Mouse (Mus musculus) lung, postnatal 25 days (tissue): ENCODE data around the gene Eepd1.

Experiments
- DNase-seq: peaks from one replicate; pipeline ENCODE4 v3.0.0; 2022; ENCODE audit warnings: low spot score

Eepd1 gene

DNA sequence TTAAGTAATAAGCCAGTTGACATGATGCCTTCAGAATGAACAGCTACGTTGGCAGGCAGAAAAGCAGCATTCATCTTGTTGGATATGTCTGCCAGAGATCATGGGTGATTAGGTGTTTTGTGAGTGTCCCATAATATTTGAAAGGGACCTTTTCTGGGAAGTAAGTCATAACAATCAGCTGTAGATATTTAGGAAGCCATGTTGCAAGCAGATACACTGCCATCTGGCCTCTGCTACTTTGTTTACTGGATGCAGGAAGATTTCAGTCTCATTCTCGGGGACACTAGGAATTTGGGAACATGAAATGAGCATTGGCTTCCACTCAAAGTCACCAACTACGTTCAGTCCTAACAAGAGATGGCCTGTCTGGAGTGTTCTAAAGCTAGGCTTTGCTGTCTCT, 54.1 kb downstream of the Eepd1 start:
- DNase-seq: no peak

DNA sequence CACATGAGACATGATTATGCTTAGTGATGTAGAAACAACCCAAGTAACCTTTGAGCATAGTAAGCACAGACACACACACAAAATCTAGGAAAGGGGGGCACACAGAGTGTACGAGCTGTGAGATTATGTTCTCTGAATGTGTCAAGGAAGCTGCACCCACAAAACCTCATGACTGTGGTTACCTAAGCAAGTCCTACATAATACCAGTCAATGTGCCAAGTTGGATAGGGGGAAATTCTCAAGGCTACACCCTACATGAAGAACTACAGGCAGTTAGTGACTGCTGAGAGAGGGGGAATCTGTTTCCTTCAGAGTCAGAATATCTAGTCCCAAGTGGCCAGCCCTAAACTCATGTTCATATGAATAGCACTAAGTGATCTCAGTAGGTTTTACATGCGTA, 58.1 kb downstream of the Eepd1 start:
- DNase-seq: peak; percentile 25

DNA sequence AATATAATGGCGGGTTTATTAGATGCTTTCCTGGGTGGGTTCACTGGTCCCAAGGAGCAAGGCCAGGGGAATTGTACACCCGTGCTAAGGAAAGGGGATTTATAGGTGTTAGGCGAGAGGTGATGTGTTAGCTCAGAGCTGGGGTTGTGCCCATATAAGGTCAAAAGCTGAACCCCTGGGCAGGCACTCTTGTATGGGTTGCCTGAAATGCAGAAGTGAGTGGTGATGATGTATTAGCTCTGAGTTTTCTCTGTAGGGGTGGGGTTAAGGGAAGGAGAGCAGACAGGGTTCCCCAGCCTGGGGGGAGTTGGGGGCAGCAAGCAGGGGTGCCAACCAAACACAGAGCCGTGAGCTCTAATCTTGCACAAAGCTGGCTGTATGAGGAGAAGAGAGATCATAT, 60.0 kb downstream of the Eepd1 start:
- DNase-seq: no peak

DNA sequence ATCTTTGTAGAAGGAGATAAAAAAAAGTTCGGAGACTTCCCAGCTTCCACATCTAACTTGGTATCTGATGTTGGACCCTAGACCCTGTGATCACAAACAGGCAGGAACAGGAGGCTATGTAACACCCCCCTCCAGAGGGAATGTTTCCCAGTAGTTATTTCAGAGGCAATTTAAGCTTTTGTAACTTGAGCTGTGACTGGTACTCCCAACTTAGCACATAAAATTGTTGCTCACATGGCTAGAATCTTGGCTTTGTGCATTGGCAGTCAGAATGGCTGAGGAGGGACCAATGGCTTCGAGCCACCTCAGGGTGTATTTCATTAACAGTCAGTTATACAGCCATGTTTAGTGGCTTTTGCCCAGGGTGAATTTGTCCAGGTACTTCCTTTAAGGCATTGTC, 63.9 kb downstream of the Eepd1 start:
- no peak for DNase-seq

DNA sequence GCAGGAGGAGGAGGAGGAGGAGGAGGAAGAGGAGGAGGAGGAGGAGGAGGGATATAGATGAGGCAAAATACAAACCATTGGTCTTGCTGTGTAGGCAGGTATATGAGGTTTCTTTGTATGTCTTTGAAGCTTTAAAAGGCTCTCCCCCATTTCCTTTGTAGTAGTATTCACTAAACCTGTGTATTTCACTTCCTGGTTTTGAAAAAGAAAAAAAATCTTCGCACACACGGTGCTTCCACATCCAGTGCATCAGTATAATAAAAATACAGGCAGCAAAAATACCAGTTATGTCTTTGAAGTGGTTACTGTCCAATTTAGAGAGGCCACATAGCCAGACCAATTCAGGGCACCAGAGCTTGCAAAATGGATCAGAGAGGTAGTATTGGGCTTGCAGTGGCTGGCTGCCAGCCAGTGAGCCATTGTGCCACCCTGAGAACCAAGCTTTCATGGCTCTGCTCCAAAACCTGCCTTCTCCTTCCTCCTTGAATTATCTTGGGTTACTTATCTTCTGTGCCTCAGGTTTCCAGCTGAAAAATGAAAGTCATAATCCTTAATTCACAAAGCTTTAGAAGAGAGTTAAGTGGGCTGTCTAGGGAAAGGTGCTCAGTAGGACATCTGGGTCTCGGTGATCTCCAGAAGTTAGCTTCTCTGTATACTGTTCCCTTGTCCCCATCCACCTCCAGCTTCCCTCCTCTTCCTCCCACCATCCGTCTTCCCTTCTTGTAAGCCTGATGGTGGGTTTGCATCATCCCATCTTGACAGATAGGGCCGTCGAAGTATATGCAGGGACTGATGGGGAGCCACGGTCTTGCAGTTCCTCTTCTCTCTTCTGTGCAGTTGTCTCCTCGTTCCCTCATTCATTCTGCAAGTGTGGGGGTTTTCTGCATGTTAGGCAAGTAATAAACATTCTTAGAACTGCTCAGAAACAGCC, 68.0 kb downstream of the Eepd1 start:
- no peak for DNase-seq

DNA sequence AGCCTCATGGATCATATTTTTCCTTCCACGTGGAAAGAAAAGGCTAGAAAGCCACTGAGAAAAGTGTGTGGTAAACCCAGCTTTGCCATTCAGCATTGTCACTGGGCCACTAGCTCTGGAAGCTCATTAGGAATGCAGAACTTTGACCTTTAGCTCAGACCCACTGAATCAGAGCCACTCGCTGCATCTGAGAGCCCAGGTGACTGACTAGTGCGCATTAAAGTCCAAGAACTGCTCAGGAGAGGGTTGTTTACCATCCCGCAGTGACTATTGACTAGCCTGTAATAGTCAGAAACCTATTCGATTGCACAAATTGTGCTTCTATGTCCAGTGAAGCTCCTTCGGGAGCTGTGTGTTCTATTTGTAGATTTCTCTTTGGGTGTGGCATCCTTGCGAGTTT, 68.8 kb downstream of the Eepd1 start:
- DNase-seq: no peak

DNA sequence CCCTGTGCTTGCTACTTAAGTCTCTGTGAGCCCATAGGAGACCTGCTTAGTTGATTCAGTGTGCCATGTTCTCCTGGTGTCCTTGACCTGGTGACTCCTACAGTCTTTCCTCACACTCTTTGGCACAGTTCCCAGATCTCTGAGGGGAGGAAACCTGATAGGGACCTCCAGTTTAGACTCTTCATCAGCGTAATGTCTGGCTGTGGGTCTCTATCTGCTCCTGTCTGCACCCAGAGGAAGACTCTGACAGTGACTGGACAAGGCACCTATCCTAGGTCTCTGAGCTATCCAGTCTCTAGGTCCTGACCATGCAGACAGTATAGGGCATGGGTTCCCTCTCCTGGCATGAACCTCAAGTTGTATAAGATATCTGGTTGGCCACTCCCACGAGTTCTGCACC, 71.2 kb downstream of the Eepd1 start:
- DNase-seq: no peak

DNA sequence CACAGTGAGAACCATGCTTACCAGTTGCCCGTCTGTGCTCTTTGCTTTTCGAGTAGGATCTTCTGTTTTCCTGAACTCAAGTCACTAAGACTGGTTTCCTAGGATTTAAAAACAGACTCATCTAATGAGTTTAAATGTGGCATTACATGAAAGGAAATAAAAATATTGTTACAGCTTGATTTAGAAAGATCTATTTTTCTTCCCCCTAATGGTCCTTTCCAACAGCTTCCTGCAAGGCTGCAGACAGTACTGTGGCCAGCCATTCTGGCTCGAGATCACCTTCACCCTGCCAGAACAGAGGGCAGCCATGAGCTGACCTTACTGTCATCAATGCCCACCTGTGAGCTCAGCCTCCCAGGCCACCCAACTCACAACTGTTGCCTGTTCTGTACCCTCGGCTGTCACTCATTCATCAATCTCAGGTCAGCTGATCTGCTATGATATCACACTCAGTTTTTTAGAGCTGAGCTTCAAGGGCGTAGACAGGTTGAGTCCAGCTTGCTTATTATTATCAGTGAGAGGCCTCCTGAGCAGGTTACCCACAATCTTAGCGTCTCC, 73.0 kb downstream of the Eepd1 start:
- no peak for DNase-seq

DNA sequence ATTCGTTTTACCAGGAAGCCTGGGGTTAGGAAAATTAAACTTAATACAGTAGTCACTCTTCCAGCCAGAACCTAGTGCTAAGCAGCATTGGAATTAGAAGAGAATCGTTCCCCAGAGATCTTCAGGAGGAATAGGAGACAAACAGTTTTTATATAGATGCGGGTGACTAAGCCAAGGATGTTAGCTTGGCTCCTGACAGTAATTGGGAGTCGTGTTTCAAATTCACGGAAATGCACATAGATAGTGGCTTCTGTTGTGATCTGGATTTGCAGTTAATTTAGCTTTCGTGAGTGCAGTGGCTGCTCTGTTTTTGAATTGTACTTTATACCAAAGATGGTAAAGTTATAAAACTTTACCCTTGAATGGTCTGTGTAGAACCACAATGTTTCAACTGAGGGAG, 73.9 kb downstream of the Eepd1 start:
- no peak for DNase-seq

DNA sequence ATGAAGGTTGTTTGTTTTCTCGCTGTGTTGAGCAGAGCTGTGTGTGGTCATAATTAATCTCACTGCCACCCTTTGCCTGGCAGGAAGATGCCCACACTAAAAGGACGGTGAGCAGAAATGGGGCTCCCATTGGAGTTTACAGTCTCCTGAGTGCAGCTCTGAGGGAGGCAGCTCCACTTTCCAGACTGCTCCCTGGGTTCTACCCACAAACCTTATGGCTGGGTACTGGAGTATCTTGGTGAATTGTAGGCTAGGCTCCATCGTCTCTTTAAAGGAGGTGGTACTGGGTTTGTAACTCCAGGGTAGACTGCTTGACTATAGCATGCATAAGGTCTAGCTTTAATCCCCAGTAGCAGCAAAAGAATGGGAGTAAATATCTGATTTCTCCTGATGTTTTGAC, 74.7 kb downstream of the Eepd1 start:
- DNase-seq: no peak

DNA sequence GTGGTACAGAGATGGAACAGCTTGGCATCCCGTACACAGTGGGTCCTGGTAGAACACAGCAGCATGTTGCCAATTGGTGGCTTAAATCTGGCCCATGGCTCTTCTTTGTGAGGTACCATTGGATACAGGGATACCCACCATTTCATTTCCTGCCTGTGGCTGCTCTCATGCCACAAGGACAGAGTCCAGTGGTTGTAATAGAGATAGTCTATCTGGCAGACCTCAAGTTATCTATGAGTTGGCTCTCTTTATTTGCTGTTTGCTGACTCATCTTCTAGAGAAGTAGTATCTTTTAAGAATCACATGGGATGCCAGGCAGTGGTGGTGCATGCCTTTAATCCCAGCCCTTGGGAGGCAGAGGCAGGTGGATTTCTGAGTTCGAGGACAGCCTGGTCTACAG, 76.0 kb downstream of the Eepd1 start:
- DNase-seq: no peak

DNA sequence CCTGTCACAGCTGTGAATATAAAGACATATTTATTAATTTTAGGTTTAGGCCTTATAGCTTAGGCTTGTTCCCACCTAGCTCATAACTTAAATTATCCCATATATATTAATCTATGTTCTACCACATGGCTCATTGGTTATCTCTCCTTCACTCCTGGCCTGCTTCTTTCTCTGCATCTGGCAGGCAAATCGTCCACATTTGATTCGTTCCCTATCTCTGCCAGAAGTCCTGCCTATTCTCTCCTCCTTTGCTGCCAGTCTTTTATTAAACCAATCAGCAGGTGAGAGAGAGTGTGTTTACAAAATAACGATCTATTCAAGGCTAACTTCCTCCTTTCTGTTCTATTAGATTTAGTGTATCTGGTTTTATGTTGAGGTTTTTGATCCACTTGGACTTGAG, 77.5 kb downstream of the Eepd1 start:
- no peak for DNase-seq

DNA sequence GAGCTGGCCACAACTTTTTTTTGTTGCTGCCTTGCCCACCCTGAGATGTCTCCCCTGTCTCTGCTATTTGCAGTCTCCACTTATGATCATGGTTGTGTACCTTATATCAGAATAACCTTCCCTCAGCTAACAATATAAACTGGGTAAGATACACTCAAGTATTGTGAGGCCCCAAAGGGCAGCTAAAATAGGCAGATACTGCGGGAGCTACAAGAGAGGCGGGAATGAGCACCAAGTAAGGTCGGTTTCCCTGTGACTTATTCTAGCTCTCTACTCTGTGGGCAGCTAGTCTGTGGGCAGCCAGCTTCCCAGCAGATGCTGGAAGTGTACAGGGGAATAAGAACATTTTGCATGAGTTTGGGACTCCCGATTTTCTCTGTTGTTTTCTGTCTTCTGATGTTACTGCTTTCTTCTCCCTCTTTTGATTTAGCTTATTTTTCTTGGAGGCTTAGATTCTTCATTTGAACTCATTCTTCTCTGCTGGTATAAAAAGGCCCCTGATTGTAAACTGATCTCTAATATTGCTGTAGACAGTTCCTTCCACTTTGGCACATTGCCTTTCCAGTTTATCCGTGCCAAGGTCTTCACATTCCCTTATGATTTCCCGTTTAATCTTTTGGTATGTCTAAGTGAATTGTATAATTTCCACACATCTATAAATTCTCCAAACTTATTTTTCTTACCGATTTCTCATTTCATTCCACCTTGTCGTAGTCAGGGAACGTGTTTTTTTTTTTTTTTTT, 78.8 kb downstream of the Eepd1 start:
- no peak for DNase-seq

DNA sequence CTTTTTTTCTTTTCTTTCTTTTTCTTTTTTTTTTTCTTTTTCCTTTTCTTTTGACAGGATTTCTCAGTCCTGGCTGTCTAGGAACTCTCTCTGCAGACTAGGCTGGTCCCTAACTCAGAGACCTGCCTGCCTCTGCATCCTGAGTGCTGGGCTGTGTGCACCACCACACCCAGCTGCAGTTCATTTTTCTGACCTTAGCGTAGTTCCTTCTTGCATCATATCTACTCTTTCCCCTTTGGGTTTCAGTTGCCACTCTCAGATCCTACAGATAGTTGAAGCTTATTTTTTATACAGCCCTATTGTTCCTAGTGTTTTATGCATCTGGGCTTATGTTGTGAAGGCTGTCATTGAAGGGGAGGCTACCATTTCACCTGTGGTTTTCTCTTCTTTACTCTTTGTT, 79.8 kb downstream of the Eepd1 start:
- DNase-seq: no peak

DNA sequence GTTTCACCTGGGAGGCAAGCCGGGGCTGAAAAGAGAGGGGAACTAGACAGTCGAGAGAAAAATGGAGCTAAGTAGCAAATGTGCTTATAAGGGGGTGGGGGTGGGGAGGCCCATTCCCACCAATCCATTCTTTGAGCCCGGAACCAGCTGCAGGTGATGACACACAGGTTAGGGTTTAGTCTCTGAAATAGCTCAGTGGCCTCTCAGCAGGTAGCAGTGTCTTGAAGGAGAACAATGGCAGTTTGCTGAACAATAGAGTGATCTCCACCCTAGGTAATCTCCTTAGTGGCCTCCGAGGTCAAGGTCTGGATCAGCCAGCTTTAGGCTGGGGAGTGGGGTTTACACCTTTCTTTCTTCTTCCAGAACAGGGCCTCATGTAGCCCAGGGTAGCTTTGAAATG, 82.5 kb downstream of the Eepd1 start:
- no peak for DNase-seq

DNA sequence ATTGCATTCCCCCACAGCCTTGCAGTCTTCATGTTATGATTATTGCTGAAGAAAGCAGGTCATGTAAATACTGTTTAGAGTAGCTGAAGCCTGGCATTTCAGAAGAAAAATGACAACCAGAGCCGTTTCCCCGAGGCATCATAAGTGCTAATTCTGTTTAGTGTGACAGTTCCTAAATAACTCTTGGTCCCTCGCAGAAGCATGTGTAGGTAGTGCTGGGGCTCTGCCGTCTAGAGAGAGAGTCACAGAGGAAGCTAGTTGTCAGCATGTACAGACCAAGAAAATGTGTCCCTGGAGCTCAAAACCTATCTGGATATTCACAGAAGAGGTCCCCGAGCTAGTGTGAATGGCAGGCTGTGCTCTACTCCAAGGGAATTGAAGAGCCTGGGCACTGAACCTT, 85.7 kb downstream of the Eepd1 start:
- no peak for DNase-seq

DNA sequence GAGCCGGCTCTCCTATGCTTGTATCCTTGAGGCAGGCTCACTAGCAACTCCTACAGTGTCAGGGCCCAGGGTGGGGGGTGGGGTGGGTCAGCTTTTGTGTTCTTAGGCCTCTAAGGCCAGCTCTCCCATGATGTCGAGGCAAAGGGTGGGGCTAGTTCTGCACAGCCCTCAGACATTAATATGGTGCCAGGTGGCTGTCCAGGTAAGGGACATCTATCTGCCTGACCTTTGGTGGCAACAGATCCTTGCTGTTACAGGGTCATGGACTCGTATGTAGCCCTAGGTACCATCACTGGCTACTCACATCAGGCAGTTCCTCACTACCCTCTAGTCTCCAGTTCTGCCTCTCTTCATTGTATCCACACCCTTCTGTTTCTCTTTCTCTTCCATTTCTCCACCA, 87.4 kb downstream of the Eepd1 start:
- no peak for DNase-seq

DNA sequence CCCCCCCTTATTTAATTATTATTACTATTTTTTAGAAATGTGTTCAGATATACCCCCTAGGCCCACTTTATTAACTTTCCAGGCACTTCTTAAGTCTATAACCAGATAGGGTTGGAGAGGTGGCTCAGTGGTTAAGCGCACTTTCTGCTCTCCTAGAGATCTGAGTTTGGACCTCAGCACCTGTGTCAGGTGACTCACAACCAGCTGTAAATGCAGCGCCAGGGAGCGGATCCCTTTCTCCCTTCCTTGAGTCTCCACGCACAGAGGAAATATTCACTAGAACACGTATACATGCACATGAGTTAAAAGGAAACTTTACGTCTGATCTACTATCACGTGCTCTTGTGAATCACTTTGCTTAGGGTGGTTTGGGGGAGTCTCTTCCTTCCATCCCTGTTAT, 88.7 kb downstream of the Eepd1 start:
- no peak for DNase-seq

DNA sequence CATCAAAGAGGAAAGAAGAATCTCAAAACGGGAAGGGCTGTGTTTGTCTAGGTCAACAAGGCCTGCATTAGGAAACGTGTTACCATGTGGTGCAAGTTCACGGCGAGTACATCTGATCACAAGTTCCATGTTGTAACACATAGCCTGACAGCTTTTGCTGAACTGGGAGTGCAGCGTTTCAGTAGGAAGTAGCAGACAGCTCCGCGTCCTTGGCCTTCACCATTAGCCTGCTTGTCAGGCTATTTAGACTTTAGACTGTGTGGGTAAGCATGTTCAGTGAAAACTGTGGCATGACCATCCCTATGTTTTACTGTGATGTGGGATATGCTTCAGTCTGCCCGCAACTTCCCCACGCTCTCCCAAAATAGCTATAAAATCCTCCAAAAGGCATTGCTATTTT, 89.1 kb downstream of the Eepd1 start:
- DNase-seq: peak; percentile 47

DNA sequence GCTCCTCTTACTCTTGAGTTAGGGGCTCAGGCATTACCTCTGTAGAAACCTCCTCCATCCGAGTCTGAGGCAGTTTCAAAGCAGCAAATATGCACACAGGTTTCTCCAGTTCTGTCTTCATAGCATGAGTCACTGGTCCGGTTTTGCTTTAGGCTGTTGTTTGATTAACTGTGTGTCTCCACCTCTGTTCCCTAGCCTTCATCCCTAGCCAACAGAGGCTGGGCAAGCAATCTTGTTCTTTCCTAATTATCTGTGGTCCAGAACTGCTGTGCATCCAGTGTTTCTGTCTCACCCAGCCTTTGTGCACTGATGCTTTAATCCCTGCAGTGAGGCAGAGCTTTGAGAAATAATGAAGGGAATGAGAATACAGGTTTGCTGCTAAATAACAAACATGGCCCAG, 90.0 kb downstream of the Eepd1 start:
- DNase-seq: no peak

DNA sequence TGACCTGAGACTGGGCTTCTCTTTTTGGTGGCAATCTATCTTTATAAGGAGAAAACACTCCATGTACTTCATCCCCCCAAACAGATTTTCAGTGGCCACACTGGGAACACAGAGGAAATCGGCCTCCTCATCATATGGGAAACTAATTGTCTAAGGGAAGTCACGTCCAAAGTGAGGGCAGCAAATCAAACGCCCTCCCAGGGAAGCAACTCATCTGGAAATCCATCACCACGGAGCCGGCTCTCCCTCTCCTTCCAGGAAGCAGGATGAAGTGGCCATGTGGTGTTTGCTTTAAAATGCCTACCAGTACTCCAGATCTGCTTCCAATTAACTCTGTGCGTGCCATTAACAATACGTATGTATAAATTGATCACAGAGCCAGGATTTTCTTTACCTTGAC, 92.4 kb downstream of the Eepd1 start:
- no peak for DNase-seq

DNA sequence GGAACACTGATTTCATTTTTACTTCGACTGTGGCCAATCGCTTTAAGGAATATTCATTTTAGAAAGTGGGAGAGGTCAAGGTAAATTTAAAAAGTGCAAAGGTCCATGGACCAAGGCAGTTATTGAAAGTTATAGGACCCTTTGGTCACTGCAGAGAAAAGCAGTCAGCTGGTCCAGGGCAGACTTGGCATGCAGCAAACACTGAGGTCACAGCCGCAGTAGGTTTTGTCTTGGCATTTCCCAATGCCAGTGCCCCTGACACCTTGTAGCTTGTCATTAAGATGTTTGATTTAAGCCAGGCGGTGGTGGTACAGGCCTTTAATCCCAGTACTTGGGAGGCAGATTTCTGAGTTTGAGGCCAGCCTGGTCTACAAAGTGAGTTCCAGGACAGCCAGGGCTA, 92.8 kb downstream of the Eepd1 start:
- DNase-seq: no peak
